13 mouse cellular contexts compared by ENCODE assay signal in genomic region chr4:125977768-125978167, GRCm38 (mm10). TPM values are rescaled to one million over a fixed set of nuclear protein-coding genes. Genes with fewer than 3 reads are reported as not detected.
DNase-seq lines count a peak whose midpoint lies in the region; ATAC-seq lines count a peak whose summit lies in the region.
"Had no signal": no experiment of that assay in that cellular context is flagged by ENCODE, and none has a peak within 500 bp of the region (broad histone marks: within the 10 kb centered on the region; RNA-seq: fewer than 3 reads in every experiment).

No protein-coding gene starts in this region.

- ATAC-seq in megakaryocyte-erythroid progenitor cell, adult 5-6 weeks (replicated peaks; ENCODE audit: low FRiP score, low TSS enrichment, poor library complexity, severe bottlenecking): 0 out of 2 replicates have a peak, but pooled peaks have one; percentile 26
- ATAC-seq in activated CD4-positive, CD25-positive, alpha-beta regulatory T cell, adult 4 months: no peak
- ATAC-seq: intestine, embryonic 16.5 days; midbrain, embryonic 15.5 days had no signal

- DNase-seq in kidney, postnatal 4 days: peak; percentile 35 to 40
- DNase-seq in kidney, adult 8-10 months: no peak
- peak; percentile 15 for DNase-seq in thymus, postnatal 14 days
- no peak for DNase-seq in thymus, postnatal 0 days (ENCODE audit: low spot score)
- DNase-seq in R1 (ENCODE audit: low read depth, low spot score): peak; percentile 80
- no peak for DNase-seq in layer of hippocampus, adult 9-11 months
- DNase-seq: cerebellum, postnatal 36 days; heart, adult 2 months; kidney, postnatal 25 days had no signal

RNA-seq across cellular contexts. Expression of gene Csf3r, which starts 46.6 kb away (rescaled TPM):
- 0.43 and 0.48 TPM in 2 replicates for polyA plus RNA-seq in thymus, postnatal 0 days (2015; fragmentation: Nextera tagmentation; extraction: Ambion mirVana)
- 5.4 TPM in 1 of 2 replicates, not detected in the other for total RNA-seq in megakaryocyte-erythroid progenitor cell, adult 5-6 weeks (2014; fragmentation: Nextera tagmentation)
- 1.8 and 3.0 TPM in 2 replicates for total RNA-seq in megakaryocyte-erythroid progenitor cell, adult 5-6 weeks (2017)
- polyA plus RNA-seq in activated CD4-positive, CD25-positive, alpha-beta regulatory T cell, adult 4 months (2017; shearing (Covaris generic)): under 1 TPM; 0.24 to 0.38 TPM

Comparison
In these comparisons a context has a peak if more than half of its experiments do, and no peak if none do; other contexts are left out.
1. DNase-seq: peak in kidney, postnatal 4 days (2 of 2), thymus, postnatal 14 days (single experiment) and R1 (single experiment); none in kidney, adult 8-10 months (0 of 2), thymus, postnatal 0 days (single experiment) and layer of hippocampus, adult 9-11 months (single experiment).